Mouse (Mus musculus) kidney, postnatal 25 days (tissue): ENCODE data around the gene Cwc27.

Source experiments
- DNase-seq, 2 experiments: peaks; one replicate each; pipeline ENCODE4 v3.0.0; 2021; ENCODE audit warnings: mixed read lengths in 2 of 2

The Cwc27 gene

DNA sequence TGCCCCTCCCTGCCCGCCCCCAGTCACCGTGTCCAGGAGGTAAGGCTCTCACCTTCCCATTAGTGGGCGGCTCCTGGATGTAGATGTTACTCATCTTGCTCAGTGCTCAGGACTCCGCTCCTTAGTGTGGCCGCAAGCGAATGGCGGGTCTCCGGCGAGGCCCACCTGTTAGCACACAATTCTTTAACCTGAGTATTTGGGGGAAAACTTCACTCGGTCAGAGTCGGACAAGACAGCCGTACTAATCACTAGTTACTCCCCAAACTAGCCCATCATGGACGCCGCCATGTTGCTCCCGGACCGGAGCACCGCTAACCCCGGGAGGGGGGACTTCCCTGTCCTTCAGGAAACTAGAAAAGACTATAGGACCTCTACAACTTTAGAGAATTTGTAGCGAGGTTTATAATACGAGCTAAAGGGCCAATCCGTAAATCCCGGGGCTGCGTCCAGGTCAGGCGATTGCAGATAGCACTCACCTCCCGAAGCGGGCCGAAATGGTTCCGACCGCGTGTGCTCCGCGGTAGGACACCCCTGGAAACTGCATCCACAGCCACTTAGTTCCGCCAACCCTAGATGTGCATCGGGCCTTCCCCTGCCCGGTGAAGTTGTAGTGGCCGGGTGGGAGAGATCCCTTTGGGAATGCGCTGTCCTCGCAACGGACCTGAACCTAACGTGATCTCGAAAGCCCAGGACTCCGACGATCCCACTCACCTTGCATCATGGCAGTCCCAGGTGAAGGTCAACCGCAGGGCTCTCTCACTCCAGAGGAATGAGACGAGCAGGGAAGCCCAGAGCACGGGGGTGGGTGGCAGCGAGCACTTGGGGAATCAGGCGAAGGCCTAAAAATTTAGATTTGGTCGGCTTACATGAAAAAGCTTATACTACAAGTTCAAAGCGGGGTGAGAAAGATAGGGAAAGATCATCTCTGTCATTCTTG lies at the start of gene Cwc27:
Gene Cwc27, minus strand, starts transcription at position 508 of the 937 bp plus-strand sequence.
- peak; percentile 81 to 82 for DNase-seq

GRCm38 (mm10) chr13:104866726-104867125 lies 49.8 kb upstream of the Cwc27 start:
- no peak for DNase-seq

GRCm38 (mm10) chr13:104863127-104863979 lies 46.4 kb upstream of the Cwc27 start, which contains the start of gene Shisal2b:
Shisal2b (minus strand) TSS chr13:104863893.
- peak in 1 of 2 experiments; percentile 10 for DNase-seq

GRCm38 (mm10) chr13:104853645-104854044 lies 36.7 kb upstream of the Cwc27 start:
- DNase-seq: no peak

DNA sequence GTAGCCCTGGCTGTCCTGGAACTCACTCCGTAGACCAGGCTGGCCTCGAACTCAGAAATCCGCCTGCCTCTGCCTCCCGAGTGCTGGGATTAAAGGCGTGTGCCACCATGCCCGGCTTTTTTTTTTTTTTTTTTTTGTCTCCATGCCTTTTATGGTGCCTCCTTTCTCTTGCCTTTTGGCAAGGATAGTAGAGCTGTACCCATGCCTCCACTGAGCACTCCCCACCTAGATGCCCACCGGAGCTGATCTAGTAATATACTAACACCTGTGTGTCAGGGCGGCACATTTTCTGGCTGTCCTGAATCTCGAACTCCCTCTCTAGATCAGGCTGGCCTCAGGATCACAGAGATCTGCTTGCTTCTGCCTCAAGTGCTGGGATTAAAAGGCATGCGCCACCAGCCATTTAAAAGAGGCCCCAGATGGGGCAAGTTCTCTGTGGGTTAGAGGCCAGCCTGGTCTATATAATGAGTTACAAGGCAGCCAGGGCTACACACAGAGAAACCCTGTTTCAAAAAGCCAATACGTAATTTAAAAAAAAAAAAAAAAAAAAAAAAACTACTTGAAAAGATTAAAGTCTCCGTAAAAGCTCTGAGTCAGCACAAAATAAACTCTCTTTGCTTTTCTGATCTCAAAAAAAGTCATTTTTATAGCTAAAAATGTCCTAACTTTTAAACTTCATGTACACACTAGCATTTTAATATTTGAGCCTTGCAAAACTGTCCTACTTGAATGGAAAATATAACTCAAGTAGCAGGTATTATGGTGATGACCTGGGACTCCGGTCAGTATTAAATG lies 26.6 kb upstream of the Cwc27 start:
- DNase-seq: no peak

GRCm38 (mm10) chr13:104841937-104842336 lies 25.0 kb upstream of the Cwc27 start:
- no peak for DNase-seq

DNA sequence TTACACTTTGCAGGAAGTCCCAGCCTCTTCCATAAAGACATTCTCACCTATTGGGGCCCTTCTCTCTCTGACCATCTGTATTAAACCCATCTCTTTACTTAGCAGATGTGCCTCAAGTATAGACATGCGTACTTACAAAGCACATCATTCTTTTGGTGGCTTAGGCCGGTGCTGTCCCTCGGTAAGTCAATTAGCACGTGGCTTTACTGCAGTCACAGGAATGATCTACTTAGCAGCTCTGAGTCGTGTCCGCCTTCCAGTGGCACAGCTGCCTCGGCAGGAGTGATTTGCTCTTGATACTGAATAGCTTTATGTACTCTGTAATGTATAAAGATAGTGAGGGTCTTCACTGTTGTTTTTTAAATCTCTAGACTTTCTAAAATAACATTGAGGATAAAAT lies 20.7 kb upstream of the Cwc27 start:
- DNase-seq: no peak

GRCm38 (mm10) chr13:104832811-104833210 lies 15.9 kb upstream of the Cwc27 start:
- no peak for DNase-seq

DNA sequence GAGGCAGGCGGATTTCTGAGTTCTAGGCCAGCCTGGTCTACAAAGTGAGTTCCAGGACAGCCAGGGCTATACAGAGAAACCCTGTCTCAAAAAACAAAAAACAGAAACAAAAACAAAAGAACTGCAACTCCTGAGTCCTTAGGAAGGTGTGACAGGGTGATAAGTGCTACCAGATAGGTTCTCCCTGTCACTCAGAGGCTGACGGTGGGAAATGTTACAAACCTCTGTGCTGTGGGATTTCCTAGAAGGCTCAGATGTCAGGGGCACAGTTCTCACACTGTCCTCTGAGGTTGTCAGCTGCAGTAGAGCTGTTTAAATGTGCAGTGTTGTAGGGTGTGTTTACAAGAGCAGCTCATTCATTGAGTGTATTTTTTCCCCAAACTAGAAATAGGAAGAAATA lies 8.5 kb upstream of the Cwc27 start:
- DNase-seq: no peak

GRCm38 (mm10) chr13:104822411-104822838 lies 5.5 kb upstream of the Cwc27 start:
- DNase-seq: no peak

DNA sequence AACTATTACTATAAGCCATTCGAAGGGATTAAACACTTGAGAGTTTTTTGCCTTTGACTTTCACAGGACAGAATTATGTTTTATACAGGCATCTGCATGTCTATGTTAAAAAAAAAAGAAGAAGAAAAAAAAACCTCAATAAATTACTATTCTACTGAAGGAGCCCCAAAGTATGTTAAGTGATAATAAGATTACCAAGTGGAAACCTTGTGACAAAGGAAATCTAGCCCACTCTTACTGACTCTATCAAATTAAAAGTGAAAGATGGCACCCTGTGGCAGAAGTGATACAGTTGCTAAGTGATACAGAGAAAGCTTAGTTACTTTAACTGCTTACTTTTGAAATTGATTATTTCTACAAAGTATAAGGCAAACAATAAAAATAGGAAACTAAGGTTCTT lies 5.0 kb upstream of the Cwc27 start:
- DNase-seq: no peak

GRCm38 (mm10) chr13:104821192-104821591 lies 4.2 kb upstream of the Cwc27 start:
- no peak for DNase-seq

DNA sequence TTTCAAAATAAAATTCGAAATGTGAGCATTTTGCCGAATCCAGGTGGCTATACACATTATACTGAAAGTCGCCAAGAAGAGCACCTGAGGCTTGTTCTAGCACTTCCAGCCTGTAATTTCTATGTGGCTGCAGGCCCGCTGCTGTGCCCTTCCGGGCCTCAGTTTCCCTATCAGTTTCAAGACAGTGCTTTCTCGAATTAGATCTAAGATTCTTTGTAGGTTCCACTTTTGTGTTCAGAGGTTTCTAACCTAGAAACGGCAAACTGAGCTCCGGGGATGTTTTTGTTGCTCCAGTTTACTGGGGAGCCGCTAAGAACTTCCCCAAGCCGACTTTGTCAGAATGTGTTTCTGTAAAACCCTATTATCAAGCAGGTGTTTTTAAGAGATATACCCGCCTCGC lies 754 bp upstream of the Cwc27 start:
- DNase-seq: no peak

GRCm38 (mm10) chr13:104816270-104816634 lies 690 bp downstream of the Cwc27 start:
- DNase-seq: peak in 1 of 2 experiments; percentile 26

DNA sequence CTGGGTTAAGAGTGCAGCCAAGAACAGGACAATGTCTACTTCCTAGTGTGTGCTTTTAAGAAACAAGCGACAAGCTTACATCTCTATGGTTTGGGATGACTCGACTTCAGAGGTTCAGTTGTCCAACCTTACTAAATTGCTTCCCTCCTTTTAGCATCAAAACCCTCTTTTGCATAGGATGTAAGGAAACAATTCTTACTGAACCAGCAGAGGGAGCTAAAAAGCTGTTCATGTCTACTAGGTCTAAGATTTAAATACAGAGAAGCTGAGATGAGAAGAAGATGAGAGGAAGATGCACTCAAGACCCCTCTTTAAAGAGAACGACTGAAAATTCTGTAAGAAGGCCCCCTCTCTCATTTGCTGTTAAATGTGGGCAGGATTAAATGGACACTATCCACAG lies 11.3 kb downstream of the Cwc27 start:
- DNase-seq: no peak

DNA sequence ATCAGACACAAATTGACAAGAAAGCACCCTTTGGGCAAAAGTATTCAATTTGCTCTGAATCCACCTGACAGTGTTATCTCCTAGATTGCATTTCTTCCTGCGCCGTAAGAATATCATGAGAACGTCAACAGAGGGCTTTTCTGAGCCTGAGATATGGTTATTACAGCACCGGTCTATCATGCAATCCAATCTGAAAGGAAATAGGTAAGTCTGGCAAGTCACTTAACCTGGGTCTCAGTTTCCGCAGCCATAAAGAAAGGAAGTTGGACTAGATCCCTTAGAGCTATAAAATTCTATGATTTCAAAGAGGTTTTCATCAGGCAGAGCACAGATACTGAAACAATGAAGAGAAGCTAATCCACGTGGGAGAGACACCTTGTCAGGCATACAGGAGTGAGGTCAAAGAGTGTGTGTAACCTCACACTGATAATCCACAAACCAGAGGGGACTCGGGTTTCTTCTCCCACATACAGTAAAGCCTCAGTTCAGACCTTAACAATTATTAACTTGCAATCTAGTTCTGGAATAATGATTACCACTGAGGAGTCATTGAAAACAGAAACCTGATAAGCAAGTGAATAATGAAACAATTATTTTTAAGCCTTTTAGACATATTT lies 17.3 kb downstream of the Cwc27 start:
- DNase-seq: no peak

DNA sequence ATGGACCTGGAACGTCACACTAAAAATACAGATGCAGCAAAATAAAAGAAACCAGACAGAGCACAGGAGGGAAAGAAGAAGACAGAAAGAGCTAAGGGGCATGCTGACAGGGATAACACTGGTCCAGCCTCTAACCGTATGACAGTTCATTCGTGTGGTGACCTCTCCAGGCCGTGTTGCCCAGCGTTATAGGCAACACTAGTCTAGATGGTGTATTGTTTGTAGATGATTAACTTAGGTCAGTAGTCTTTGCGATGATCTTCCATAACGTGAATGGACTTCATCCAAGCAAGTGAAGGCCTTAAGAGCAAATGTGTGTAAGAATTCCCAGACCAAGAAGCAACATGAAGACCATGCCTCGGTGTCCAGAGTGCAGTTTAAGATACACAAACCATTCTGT lies 17.9 kb downstream of the Cwc27 start:
- DNase-seq: no peak

DNA sequence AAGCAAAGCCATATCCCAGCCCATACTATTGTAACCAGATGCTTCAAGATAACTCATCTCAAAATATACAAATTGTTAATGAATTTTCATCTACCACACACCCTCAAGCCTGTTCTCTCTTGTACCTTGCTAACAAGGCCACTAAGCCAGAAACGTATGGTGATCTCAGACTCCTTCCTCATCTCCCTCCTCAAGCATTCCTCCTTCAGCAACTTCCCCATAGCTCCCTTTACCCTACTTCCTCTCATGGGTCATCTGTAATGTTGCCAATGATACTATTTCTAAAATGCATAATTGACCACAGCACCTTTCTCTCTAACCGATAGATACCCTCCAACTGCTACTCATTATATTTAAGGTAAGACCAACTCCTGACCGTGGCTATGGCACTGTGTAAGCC lies 22.5 kb downstream of the Cwc27 start:
- no peak for DNase-seq

- DNase-seq: no peak
These were observed 24.8 kb downstream of the Cwc27 start, which contains the start of gene Srek1ip1 for GRCm38 (mm10) chr13:104792184-104792583. Srek1ip1 (plus strand) TSS chr13:104792484.

DNA sequence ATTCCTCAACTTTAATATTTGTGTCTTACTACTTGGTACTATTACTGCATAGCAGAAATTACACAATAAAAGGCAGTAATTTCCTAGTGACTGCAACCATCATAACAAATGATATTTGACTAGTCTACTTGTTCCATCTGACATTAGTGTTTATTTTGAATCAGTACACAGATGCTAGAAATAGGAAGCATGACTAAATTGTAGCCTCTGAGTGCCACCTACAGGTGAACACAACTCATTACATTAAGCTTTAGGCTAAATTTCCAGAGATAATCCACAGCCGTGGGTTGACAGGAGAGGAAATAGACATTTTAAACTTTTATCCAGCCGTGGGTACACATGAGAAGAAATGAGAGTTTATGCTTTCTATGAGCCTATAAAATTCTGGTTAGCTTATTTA lies 27.3 kb downstream of the Cwc27 start:
- DNase-seq: peak in 1 of 2 experiments; percentile 9

DNA sequence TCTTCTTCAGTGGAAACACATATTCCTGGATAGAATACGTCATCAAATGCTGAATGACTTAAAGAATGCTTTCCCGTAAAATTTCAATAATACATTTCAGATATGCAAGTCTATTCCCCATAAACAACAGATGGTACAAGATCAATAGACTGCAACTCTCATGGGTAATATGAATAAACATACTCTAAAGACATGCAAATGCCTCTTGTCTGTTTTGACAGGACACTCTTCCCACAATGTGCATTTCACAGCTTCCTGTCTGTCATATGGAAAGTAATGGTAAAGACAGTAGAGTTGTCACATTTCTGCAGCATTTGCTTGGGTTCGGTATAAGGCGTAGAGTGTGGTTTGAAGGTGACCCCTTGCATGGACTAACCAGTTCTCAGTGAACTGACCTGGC lies 29.7 kb downstream of the Cwc27 start:
- no peak for DNase-seq

GRCm38 (mm10) chr13:104779104-104779670 lies 37.8 kb downstream of the Cwc27 start:
- no peak for DNase-seq
